Mouse (Mus musculus) frontal cortex, adult (tissue): Measurements from ENCODE around the gene Krt15.

Experiments used
- ATAC-seq: cut with Nextera tagmentation; 2 replicates; pipeline ENCODE4 v1.9.2; 2017; ENCODE audit warnings: mild to moderate bottlenecking, moderate library complexity, mixed read lengths; ENCODE audit not compliant: low TSS enrichment

Krt15 gene

DNA sequence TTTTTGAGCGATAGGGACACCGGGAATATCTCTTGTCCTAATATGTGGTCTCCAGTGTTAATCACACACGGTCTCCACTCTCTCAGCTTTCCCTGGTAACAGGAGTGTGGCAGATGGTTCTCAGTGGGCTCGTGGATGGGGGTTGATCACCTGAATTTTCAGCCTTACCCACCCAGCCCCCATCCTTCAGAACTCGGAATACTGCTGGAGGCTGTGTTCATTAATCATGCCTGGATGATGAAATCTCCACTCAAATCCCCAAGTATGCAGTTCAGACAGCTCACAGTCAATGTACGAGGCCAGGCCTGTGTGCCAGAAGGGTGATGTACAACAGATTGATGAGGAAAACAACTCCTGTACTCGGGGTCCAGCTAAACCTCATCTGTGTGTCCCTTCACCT lies 10.8 kb downstream of the Krt15 start:
- no peak for ATAC-seq

DNA sequence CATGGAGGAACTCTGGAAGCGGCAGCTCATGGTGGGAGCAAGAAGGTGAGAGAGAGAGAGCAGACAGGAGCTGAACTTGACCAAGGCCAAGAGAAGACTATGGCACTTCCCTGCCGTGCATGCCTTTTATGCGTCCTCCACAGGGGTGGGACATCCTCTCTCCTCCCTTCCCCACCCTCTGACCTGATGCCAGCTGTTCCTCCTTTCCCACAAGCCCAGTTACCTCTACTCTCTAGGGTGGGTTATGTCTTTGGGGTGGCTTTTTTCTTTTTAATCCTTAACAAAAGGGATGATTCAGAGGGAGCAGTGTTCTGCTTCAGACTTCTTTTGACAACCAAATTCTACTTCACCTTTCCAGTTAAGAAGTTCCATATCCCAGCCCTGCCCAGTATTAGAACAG lies 14.3 kb downstream of the Krt15 start, which contains the start of gene Krt13:
Krt13 (minus strand) TSS at position 101 of the 400 bp plus-strand sequence.
- ATAC-seq = no peak

DNA sequence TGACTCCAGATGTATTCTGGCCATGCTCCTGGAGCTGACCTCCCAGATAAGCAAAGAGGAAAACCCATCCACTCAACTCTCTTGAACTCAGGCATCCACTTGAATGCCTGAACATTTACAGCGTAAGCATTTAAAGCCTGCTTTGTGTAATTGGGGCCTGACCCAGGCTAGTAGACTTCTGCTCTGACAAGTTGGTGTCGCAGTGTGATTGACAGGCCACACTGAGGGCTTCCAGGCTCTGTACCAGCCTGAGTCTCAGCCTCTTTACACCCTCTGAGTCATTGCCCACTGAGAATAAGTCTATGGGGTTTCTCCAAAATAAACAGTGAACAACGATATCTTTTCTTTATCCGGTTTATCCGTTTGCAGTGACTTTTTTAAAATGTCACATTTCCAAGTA lies 15.4 kb downstream of the Krt15 start:
- no peak for ATAC-seq

DNA sequence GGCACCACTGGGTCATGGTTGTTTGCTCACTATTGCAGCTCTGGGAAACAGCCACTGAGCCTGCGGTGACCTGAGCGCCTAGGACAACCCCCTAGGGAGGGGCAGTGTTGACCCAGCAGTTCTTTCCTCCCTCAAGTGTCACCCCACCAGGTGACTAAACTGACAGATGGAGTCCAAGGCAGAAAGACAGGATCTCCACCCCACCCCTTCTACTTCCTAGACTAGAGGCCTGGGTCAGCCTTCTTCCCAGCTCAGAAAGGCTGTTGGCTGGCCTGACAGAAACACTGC lies 22.0 kb downstream of the Krt15 start:
- ATAC-seq = no peak

DNA sequence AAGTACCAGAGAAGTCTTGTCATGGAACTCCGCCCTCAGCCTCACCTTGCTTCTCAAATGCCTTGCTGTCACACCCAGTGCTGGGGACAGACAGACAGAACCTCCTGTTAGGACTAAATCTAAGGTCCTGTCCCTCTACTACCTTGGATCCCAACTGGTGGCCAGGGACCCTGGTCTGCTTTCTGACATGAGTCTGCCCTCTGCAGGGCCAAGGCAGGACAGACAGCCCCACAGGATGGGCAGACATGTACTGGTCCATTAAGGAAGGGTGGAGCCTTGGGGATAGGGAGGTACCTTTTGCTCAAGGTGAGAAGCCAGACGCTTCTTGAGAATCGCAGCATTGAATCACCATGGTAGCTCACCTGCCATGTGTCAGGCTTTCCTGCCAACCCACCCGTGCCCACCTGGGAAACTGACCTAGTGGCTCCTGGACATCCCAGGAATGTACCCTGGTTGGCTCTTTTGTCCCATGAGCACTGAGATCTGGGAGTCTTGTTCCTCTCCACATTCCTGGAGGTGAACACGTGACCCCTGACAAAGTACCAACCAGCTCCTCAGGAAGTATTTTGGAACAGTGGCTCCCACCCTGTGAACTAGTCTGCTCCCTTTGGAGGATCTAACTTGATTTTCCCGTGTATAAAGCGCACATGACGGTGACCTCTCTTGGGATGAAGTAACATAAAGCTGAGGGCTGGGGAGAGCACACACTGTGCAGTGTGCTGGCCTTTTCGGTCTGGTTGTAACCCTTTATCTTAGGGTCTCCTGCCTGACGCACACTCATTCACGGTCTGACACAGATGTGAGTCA lies 22.6 kb downstream of the Krt15 start:
- no peak for ATAC-seq

DNA sequence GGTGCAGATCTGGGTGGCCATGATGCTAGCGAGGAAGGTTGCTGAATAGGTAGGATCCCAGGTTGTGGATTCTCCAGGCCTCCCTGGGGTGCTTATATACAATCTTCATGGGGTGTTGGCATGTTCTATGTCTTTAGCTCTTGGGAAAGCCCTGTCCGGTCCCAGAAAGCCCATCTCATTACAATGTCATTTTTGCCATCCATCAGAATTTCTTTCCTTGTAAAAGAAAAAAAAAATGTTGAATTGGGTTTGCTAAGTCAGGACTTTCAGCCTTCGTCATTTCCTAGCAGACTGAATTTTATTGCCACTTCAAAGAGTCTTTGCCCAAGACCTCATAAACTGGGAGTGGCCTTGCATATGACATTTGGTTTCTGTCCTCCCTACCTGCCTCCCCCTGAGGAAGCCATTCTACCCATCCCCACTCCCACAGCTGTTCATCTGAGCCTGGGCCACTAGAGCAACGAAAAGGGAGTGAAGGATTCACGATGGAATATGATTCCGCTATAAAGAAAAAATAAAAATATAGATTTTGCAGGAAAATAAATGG lies 30.1 kb downstream of the Krt15 start, which contains the start of gene Krt36:
Krt36 (minus strand) TSS at position 51 of the 547 bp plus-strand sequence.
- no peak for ATAC-seq

DNA sequence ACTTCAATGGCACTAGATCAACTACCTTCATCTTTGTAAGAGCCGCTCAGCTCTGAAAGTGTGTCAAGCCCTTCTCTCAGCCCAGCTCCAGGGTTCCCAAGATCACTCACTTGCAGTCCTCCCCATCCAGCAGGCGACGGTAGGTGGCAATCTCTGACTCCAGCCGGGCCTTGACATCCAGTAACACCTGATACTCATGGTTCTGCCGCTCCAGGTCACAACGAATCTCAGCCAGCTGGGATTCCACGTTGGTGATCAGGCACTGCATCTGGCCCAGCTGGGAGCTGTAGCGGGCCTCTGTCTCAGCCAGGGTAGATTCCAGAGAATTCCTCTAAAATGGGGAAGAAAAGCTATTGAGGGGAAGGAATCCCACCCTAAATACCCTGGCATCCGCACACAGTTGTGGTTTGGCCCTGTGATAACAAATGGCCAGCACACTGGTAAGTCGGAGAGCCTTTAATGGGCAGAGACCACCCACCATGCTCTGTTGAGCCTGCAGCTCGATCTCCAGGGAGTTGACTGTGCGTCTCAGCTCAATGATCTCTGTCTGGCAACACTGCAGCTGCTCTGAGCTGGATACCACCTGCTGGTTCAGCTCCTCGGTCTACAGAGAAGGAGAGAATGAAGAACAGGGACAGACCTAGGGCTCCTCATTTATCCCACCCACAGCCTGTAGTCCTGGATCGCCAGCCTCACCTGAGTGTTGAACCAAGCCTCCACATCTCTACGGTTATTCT lies 32.9 kb downstream of the Krt15 start:
- no peak for ATAC-seq

DNA sequence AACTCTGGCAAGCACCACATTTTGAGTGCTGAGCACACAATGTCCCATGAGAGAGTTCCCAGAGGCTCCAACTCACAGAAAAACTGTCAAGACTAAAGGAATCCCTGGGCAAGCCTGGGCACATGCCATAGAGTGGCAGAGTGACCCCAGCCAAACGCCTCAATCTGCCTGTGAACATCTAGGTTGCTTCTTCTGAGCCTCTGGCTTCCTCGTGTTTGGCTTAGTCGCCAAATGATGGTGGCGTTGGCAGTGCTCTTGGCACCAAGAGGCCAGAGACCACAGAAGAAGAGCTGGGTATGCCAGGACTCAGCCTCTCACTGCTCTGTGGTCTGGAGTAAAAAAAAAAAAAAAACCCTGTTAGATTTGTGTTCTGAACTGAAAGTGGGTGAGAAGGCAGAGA lies 35.3 kb downstream of the Krt15 start:
- ATAC-seq = no peak

DNA sequence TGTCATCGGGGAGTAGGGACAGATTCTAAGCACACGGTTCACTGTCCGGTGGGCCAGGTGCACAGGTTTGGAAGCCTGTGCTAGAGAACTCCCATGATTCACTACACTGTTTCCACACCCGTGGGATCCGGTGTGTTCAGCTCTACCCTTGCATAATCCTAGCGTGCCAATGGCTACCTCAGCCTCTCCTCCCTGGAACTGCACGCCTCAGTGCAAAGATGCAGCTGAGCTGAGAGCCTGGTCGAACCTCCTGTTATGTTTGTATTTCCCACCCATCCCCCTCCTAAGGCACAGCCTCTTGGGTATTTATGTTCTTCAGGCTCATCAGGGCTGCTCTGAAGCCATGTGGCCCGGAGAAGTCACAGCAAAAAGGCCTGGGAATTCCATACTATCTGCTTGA lies 37.9 kb downstream of the Krt15 start:
- ATAC-seq = no peak

DNA sequence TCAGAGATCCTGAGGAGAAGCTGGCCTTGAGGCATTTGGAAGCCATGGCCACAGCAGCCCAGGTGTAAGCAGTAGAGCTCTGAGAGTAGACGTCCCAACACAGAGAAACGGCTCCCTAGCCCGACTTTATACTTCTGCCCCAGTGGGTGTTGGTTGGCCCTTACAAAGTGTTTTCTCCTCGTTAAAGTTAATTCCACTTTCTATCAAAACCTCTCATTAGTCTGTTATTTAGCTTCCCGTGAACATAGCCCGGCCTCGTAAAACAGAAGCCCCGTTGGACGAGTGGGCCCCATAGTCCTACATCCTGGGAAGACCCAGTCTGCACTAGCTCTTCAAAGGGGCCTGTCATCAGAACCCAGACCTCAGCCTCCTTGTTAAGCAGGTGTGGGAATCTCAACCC lies 39.6 kb downstream of the Krt15 start, which contains the start of gene Krt35:
Krt35 (minus strand) TSS at position 101 of the 400 bp plus-strand sequence.
- no peak for ATAC-seq

DNA sequence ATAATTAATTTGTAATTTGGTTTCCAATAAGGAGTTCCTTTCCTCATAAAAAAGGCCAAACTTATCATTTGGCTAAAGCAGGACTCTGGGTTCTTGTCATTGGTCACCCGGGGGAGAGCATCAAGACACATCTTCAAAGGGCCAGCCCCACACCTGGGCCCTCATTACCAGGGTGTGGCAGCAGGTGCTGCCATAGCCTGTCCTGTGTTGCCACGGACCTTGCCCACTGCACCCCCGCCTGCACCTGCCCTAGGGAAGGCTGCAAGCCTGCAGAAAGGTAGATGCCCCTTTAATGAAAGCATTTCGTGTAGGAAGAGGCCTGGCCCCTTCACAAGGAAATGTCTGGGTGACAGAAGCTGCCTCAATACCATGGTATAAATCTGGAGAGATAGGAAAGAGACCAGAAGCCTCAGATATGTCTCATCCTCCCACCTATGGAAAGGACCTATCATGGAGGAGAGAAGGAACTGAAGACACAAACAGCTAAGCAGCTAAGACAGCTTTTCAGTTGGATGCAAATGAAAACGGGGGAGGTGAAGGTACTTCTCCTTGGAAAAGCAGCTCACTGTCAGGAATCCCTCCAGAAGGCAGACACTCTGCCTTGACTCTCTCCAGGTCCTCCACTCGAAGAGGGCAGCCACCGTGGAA lies 47.2 kb downstream of the Krt15 start:
- peak; percentile 91 for ATAC-seq

DNA sequence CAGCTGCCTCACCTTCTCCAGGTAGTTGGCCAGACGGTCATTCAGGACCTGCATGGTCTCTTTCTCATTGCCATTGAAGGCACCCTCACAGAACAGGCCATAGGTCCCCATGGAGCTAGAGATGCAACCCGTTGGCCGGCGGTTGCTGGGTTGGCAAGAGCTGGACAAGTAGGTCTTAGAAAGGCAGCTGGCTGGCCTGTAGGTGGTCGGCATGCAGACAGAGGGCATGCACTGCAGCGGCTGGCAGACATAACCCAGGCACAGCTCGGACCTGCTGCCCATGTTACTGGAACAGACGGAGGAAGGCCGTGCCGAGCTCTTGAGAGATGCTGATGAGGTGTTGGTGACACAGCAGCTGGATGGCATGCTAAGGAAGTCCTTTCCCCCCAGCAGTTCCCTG lies 47.9 kb downstream of the Krt15 start, which contains the start of gene Krt32:
Krt32 (minus strand) TSS at position 366 of the 400 bp plus-strand sequence.
- no peak for ATAC-seq
